Mouse (Mus musculus): Measurements from ENCODE around the gene Cd70. TPM values are rescaled to one million over a fixed set of nuclear protein-coding genes. Genes with fewer than 3 reads are reported as not detected.

Cd70 gene
- not detected in 2 replicates for polyA plus RNA-seq (2015; fragmentation: Nextera tagmentation; extraction: Ambion mirVana)

DNA sequence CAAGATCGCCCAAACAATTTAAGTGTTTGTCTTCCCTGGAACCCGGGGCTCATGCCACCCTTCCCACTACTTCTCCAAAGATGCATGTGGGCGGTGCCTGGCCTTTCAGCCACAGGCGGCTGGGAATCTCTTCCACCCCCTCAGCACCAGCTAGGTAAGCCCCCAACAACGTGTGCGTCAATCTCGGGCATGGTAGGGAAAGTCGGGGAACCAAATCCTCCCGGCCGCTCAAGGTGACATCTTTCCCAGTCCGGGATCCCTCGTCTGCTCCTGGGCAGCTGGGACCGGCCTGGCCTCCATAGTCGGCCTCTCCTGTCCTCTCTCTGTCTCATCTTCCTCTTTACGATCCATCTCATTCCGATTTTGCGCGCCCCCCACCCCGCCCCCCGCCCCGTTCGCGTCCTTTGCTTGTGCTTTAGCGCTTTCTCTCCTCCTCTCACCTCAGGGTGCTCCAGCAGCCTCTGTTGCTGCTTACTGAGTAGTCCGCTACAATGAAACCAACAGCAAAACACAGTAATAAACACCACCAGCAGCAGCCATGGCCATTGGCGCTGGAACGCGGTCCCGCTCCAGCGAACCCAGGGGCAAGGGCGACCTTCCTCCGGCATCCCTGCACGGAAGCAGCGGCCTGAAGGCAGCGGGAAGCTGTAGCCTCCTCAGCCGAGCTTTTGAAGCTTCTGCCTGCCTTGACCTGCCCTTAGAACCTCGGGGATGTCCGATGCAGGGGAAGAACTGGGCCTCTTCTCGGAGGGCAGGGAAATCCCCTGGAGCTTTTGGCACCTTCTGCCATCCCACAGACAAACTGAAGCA, at the start of gene Cd70:
Gene Cd70 (minus strand): TSS at position 784 of the 810 bp plus-strand sequence.
- H3K27ac ChIP-seq, result no peak within 1 kb of the TSS
- peaks cover 8% of the 10 kb centered on the region; the same call in 1 of the 2 replicates for H3K4me1 ChIP-seq
- peak within 1 kb of the TSS; percentile 62 for H3K4me2 ChIP-seq
- 2% methylated on average over 39 of the region's 39 CpGs for WGBS
- no peak for ATAC-seq (ENCODE audit: insufficient number of reproducible peaks, insufficient read depth, low FRiP score, low TSS enrichment, low read depth)
- H3K27me3 ChIP-seq, result peaks cover 58% of the 10 kb centered on the region
- peak within 1 kb of the TSS; percentile 58 for H3K9ac ChIP-seq
- H3K36me3 ChIP-seq, result no peaks in the 10 kb centered on the region
- no peaks in the 10 kb centered on the region for H3K9me3 ChIP-seq
- H3K4me3 ChIP-seq, result peak within 1 kb of the TSS; percentile 35

DNA sequence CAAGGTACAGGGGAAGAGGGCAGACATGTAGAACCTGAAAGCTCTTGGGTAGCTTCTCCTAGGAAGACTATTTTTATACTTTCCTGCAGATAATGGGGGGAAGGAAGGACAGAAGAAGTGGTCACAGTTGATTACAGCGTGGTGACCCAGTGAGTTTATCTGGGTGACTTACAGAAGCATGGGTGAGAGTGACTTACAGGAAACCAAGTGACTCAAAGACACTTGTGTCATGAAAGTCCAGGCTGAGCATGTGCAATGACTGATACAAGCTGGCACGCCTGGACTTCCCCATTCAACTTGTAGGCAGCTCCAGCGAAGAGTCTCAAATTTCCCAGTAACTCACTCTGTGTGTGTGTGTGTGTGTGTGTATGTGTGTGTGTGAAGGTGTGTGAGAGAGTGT, 48.7 kb upstream of the Cd70 start:
- 72% methylated on average over 3 of the region's 3 CpGs for WGBS
- Histone ChIP-seq H3K9ac (no peak overlapping the region), H3K4me3 (no peak overlapping the region), H3K4me2 (no peak overlapping the region), H3K4me1 (no peaks in the 10 kb centered on the region), H3K27me3 (no peaks in the 10 kb centered on the region), H3K36me3 (no peaks in the 10 kb centered on the region), H3K9me3 (no peaks in the 10 kb centered on the region), H3K27ac (no peak overlapping the region)
- ATAC-seq (ENCODE audit: insufficient number of reproducible peaks, insufficient read depth, low FRiP score, low TSS enrichment, low read depth), result no peak

DNA sequence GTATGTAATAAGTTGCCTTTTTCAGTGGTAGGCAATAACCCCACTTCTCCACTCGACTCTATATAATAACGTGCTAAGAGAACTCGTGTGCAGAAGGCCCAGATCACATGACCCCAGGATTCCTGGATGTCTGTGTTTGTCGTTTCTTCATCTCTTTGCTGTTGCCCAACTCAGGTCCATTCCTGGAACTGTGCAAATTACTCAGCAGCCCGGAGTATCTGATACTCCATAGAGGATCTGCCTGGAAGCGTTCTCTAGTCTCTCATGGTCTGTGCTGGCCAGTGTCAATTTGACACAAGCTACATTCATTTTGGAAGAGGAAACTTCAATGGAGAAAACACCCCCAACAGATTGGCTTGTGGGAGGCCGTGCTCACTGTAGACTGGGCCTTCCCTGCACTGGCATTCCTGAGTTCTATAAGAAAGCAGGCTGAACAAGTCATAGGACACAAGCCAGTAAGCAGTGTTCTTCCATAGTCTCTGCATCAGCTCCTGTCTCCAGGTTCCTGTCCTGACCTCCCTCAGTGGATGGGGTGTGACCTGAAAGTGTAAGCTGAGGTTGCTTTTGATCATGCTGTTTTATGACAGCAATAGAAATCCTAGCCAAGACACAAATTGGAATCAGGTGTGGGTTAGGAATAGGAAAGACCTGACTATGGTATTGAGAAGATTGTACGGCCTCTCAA, 45.9 kb upstream of the Cd70 start:
- WGBS, result 73% methylated on average over 8 of the region's 8 CpGs
- Histone ChIP-seq H3K27me3 (no peaks in the 10 kb centered on the region), H3K4me1 (no peaks in the 10 kb centered on the region), H3K4me3 (no peak overlapping the region), H3K9ac (no peak overlapping the region), H3K27ac (no peak overlapping the region), H3K9me3 (no peaks in the 10 kb centered on the region), H3K4me2 (no peak overlapping the region), H3K36me3 (no peaks in the 10 kb centered on the region)
- no peak for ATAC-seq (ENCODE audit: insufficient number of reproducible peaks, insufficient read depth, low FRiP score, low TSS enrichment, low read depth)

DNA sequence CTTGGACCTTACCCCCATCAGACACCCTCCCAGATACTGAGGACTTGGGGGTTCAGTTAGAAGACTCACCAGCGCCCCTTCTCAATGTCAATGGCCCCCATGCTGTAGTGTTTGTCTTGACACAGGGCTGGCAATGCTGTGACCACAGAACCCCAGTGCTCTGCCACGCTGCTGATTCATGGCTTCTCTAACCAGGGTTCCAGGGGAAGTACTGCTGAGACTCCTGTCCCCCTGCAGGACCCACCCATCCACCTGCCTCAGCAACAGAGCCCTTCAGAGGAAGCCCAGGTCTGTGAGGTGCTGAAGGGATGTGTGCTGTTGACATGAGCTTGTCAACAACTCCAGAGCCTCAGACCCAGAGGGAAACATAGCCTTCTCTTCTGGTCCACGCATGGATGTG, 45.2 kb upstream of the Cd70 start:
- 76% methylated on average over 3 of the region's 3 CpGs for WGBS
- no peak for ATAC-seq (ENCODE audit: insufficient number of reproducible peaks, insufficient read depth, low FRiP score, low TSS enrichment, low read depth)
- Histone ChIP-seq H3K9ac (no peak overlapping the region), H3K27me3 (no peaks in the 10 kb centered on the region), H3K9me3 (no peaks in the 10 kb centered on the region), H3K36me3 (no peaks in the 10 kb centered on the region), H3K4me1 (no peaks in the 10 kb centered on the region), H3K4me3 (no peak overlapping the region), H3K4me2 (no peak overlapping the region), H3K27ac (no peak overlapping the region)

DNA sequence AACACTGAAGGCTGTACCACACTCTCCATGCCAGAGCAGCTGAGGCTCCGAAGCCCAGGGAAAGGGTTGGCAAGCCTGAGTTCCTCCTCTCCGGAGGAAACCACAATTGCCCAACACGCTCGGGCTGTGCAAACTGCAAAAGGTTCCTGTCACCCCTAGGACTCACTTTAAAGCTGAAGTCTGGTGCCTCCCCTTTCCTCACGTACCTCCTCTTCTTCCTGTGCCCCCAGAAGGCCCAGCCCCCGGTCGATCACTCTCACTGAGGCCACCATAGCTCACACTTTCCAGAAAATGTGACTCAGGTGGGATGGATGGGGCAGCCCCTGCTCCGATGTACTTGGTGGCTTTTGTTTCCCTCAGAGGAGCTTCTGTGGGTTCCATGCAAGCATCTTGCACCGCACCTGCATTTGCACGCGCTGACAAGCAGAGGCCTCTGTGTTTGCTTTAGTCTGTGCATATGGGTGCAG, 44.5 kb upstream of the Cd70 start, which contains the start of gene Tnfsf14:
Gene Tnfsf14 (minus strand): TSS at position 137 of the 467 bp plus-strand sequence.
- no peaks in the 10 kb centered on the region for H3K9me3 ChIP-seq
- H3K27me3 ChIP-seq, result no peaks in the 10 kb centered on the region
- no peak for ATAC-seq (ENCODE audit: insufficient number of reproducible peaks, insufficient read depth, low FRiP score, low TSS enrichment, low read depth)
- H3K4me2 ChIP-seq, result no peak within 1 kb of the TSS
- H3K4me3 ChIP-seq, result no peak within 1 kb of the TSS
- 83% methylated on average over 11 of the region's 11 CpGs for WGBS
- no peaks in the 10 kb centered on the region for H3K4me1 ChIP-seq
- no peaks in the 10 kb centered on the region for H3K36me3 ChIP-seq
- H3K27ac ChIP-seq, result no peak within 1 kb of the TSS
- H3K9ac ChIP-seq, result no peak within 1 kb of the TSS

DNA sequence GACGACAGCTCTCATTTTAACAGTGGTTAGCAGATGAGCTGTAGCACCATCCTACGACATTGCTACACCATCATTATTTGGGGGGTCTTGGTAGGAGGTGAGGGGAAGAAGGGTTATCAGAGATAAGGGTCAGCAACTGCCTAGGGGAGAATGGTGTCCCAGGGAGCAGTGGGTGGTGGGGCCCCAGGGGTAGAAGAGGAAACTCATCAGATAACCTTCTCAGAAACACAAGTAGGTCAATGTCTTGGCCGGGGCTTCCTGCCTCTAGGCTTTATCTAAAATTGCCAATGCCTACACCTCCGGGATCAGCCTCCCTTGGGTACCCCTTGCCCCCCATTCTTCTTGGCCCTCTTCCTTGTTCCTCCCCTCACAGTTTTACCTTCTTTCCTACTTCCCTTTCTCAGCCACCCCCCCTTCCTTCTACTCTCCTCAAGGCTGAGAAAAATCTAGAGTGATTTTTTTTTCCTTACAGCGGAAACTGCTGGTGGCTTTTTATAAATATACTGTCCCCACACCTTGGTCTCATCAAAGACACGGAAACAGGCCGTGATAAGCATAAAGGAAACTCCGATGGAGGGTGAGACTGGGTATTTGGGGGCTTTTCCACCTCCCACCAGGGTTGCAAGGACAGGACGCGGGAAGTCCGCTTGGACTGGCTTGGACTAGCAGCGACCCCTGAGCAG, 39.1 kb upstream of the Cd70 start:
- Histone ChIP-seq H3K36me3 (no peaks in the 10 kb centered on the region), H3K4me2 (no peak overlapping the region), H3K9ac (no peak overlapping the region), H3K4me1 (no peaks in the 10 kb centered on the region), H3K4me3 (no peak overlapping the region), H3K27ac (no peak overlapping the region), H3K9me3 (no peaks in the 10 kb centered on the region), H3K27me3 (no peaks in the 10 kb centered on the region)
- no peak for ATAC-seq (ENCODE audit: insufficient number of reproducible peaks, insufficient read depth, low FRiP score, low TSS enrichment, low read depth)
- 82% methylated on average over 12 of the region's 12 CpGs for WGBS

DNA sequence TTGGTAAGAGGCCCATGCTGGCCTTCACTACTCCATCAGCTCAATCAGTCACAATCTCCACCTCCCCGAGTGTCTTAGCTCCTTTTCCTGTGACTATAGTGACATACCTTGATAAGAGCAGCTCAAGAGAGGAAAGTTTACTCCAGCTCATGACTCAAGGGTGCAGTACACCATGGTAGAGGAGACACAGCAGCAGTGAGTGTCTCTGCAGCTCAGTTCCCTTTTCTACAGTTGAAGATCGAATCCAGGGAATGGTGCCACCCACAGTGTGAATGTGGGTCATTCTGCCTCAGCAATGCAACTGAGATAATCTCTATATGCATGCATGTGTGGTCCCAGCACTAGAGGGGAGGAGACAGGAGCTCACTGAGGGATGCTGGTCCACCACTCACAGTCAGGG, 36.1 kb upstream of the Cd70 start:
- no peak for ATAC-seq (ENCODE audit: insufficient number of reproducible peaks, insufficient read depth, low FRiP score, low TSS enrichment, low read depth)
- H3K4me2 ChIP-seq, result no peak overlapping the region
- H3K4me3 ChIP-seq, result no peak overlapping the region
- H3K27ac ChIP-seq, result no peak overlapping the region
- H3K36me3 ChIP-seq, result no peaks in the 10 kb centered on the region
- 72% methylated on average over 2 of the region's 2 CpGs for WGBS
- H3K4me1 ChIP-seq, result no peaks in the 10 kb centered on the region
- H3K9ac ChIP-seq, result no peak overlapping the region
- no peaks in the 10 kb centered on the region for H3K9me3 ChIP-seq
- H3K27me3 ChIP-seq, result no peaks in the 10 kb centered on the region

DNA sequence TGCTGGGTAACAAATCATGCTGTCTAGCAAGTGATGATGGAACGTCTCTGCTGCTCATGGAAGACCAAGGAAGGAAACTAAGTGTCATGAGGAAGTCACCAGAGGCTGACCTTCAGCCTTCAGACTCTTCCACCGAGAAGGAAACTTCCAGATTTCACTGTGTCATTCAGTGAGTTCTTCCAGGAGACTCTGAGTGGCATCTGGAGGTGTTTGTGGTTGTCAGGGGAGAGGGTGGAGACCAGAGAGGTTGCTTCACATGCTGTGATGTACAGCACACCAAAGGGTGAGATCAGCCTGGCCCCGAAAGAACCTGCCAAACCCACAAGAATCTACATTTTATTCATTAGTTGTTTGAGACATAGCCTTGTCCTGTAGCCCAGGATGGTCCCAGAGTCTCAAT, 33.3 kb upstream of the Cd70 start:
- no peak overlapping the region for H3K4me3 ChIP-seq
- H3K27me3 ChIP-seq, result no peaks in the 10 kb centered on the region
- H3K4me2 ChIP-seq, result no peak overlapping the region
- no peaks in the 10 kb centered on the region for H3K4me1 ChIP-seq
- no peak overlapping the region for H3K9ac ChIP-seq
- H3K27ac ChIP-seq, result no peak overlapping the region
- ATAC-seq (ENCODE audit: insufficient number of reproducible peaks, insufficient read depth, low FRiP score, low TSS enrichment, low read depth), result no peak
- no peaks in the 10 kb centered on the region for H3K9me3 ChIP-seq
- 67% methylated on average over 3 of the region's 3 CpGs for WGBS
- H3K36me3 ChIP-seq, result no peaks in the 10 kb centered on the region

DNA sequence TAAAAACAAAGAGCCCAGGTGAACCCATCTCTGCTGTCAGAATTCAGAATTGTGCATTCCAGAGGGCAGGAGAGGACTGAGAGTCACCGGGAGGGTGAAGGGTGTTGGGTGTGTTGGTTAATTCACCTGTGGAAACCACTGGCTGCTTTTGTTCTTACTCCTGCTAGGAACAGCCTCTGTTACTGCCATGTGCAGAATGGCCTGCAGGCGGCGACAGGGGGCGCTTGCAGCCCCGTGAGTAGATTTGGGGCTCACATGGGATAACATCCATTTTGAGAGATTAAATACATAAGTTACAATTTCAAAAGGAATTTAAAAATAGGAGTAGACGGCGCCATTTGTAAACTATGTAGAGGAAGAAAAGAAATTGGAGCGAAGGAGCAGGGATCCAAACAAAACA, 30.8 kb upstream of the Cd70 start:
- ATAC-seq (ENCODE audit: insufficient number of reproducible peaks, insufficient read depth, low FRiP score, low TSS enrichment, low read depth), result no peak
- Histone ChIP-seq H3K27me3 (no peaks in the 10 kb centered on the region), H3K36me3 (no peaks in the 10 kb centered on the region), H3K9ac (no peak overlapping the region), H3K4me3 (no peak overlapping the region), H3K4me2 (no peak overlapping the region), H3K4me1 (no peaks in the 10 kb centered on the region), H3K9me3 (no peaks in the 10 kb centered on the region), H3K27ac (no peak overlapping the region)
- WGBS, result 35% methylated on average over 8 of the region's 8 CpGs

DNA sequence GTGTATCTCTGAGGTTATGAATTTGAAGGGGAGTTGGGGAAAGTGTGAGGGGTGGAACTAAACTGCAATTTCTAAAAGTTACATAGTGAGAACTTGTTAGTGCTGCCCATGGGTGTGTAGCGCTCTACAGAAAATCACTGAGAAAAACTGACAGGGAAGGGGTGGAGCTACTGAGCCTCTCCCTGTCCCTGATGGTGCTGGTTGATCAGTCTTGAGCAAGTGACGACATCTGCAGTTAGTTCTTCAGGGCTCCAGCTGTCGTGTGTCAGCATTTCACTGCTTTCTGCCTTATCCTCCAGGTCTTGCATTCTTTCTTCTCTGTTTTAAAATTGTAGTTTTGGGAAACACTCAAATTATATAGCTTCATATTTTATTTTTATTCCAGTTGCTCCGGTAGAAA, 23.8 kb upstream of the Cd70 start:
- H3K4me1 ChIP-seq, result no peaks in the 10 kb centered on the region
- H3K27ac ChIP-seq, result no peak overlapping the region
- no peaks in the 10 kb centered on the region for H3K9me3 ChIP-seq
- no peak overlapping the region for H3K4me3 ChIP-seq
- H3K36me3 ChIP-seq, result no peaks in the 10 kb centered on the region
- 63% methylated on average over 4 of the region's 4 CpGs for WGBS
- ATAC-seq (ENCODE audit: insufficient number of reproducible peaks, insufficient read depth, low FRiP score, low TSS enrichment, low read depth), result no peak
- no peak overlapping the region for H3K9ac ChIP-seq
- H3K4me2 ChIP-seq, result no peak overlapping the region
- H3K27me3 ChIP-seq, result no peaks in the 10 kb centered on the region

DNA sequence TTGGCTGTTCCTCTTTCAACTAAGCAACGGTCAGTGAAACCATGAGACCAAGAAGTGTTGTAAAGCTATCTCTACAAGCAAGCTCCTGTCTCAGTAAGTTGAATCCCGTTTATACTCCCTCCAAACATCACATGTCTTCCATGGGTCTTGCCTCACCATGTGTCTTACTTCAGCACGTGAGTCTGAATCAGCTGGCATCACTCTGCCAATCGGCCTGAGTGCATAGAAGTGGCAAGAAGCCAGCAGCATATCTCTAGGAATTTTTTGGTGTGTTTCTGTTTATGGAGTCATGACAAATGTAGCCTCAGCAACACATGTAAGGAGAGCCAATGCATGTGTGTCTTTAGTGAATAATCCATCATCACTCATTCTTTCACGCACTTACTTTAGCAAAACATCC, 22.8 kb upstream of the Cd70 start:
- 67% methylated on average over 5 of the region's 5 CpGs for WGBS
- H3K27ac ChIP-seq, result no peak overlapping the region

More for the DNA sequence above, 22.8 kb upstream of the Cd70 start:
- no peaks in the 10 kb centered on the region for H3K27me3 ChIP-seq
- H3K4me3 ChIP-seq, result no peak overlapping the region
- ATAC-seq (ENCODE audit: insufficient number of reproducible peaks, insufficient read depth, low FRiP score, low TSS enrichment, low read depth), result no peak
- no peaks in the 10 kb centered on the region for H3K36me3 ChIP-seq
- H3K9me3 ChIP-seq, result no peaks in the 10 kb centered on the region
- H3K4me1 ChIP-seq, result no peaks in the 10 kb centered on the region
- no peak overlapping the region for H3K9ac ChIP-seq
- H3K4me2 ChIP-seq, result no peak overlapping the region

Data from embryonic facial prominence, embryonic 13.5 days (tissue).